In genomic region chr2:169750574-169751491, GRCm38 (mm10) we compare ENCODE assay signal across 9 mouse cellular contexts.
DNase-seq lines count a peak whose midpoint lies in the region; ATAC-seq and TF ChIP-seq lines count a peak whose summit lies in the region.
"Had no signal": no experiment of that assay in that cellular context is flagged by ENCODE, and none has a peak within 500 bp of the region (broad histone marks: within the 10 kb centered on the region; RNA-seq: fewer than 3 reads in every experiment).

No protein-coding gene starts in this region.

- no peak overlapping the region for H3K4me3 ChIP-seq in embryonic facial prominence, embryonic 13.5 days
- no peak overlapping the region for H3K4me3 ChIP-seq in heart, postnatal 0 days (ENCODE audit: low read depth, low read length)

- H3K4me2 ChIP-seq in embryonic facial prominence, embryonic 13.5 days = peak overlapping the region; percentile 15; the same call in 1 of the 2 replicates
- H3K4me2 ChIP-seq in heart, postnatal 0 days (ENCODE audit: low read depth, low read length) = peak overlapping the region; percentile 2; the same call in 1 of the 2 replicates

- H3K4me1 ChIP-seq in embryonic facial prominence, embryonic 13.5 days = peaks cover 36% of the 10 kb centered on the region
- H3K4me1 ChIP-seq in heart, postnatal 0 days (ENCODE audit: control insufficient read depth, insufficient read depth) = peaks cover 14% of the 10 kb centered on the region; the same call in 1 of the 2 replicates

- H3K27ac ChIP-seq in embryonic facial prominence, embryonic 13.5 days = peak overlapping the region; percentile 63
- H3K27ac ChIP-seq in heart, postnatal 0 days (ENCODE audit: low read depth) = peak overlapping the region; percentile 78
- H3K27ac ChIP-seq: liver, embryonic 14.5 days had no signal

- no peaks in the 10 kb centered on the region for H3K27me3 ChIP-seq in embryonic facial prominence, embryonic 13.5 days
- no peaks in the 10 kb centered on the region for H3K27me3 ChIP-seq in heart, postnatal 0 days (ENCODE audit: control insufficient read depth, insufficient read depth, low read length)

- peak; percentile 65 for DNase-seq in adrenal gland, postnatal 14 days
- DNase-seq in heart, postnatal 0 days (ENCODE audit: low spot score) = peak; percentile 25
- peak; percentile 36 to 61 for DNase-seq in kidney, postnatal 4 days
- DNase-seq in retina, adult 2 months (ENCODE audit: low read depth, low spot score) = peak; percentile 6
- no peak for DNase-seq in ovary, adult 18-20 months (ENCODE audit: low spot score)
- DNase-seq in cerebellum, adult 11 months = no peak
- DNase-seq in thymus, postnatal 25 days = no peak

- no peaks in the 10 kb centered on the region for H3K36me3 ChIP-seq in embryonic facial prominence, embryonic 13.5 days
- no peaks in the 10 kb centered on the region for H3K36me3 ChIP-seq in heart, postnatal 0 days (replicated peaks; ENCODE audit: control insufficient read depth, insufficient read depth, low read length)

- no peak for ATAC-seq in embryonic facial prominence, embryonic 13.5 days (ENCODE audit: insufficient number of reproducible peaks, insufficient read depth, low FRiP score, low TSS enrichment, low read depth)
- peak; percentile 48; the same call in 1 of the 2 replicates for ATAC-seq in heart, postnatal 0 days (ENCODE audit: insufficient read depth, low read depth)

- H3K9me3 ChIP-seq in embryonic facial prominence, embryonic 13.5 days = no peaks in the 10 kb centered on the region; the same call in 1 of the 2 replicates
- no peaks in the 10 kb centered on the region for H3K9me3 ChIP-seq in heart, postnatal 0 days (replicated peaks; ENCODE audit: control insufficient read depth, low read length)

- WGBS in embryonic facial prominence, embryonic 13.5 days = 20% methylated on average over 15 of the region's 15 CpGs
- WGBS in heart, postnatal 0 days = 23% methylated on average over 15 of the region's 15 CpGs

- H3K9ac ChIP-seq in embryonic facial prominence, embryonic 13.5 days = no peak overlapping the region
- H3K9ac ChIP-seq in heart, postnatal 0 days (replicated peaks; ENCODE audit: low read depth, low read length) = no peak overlapping the region
- H3K9ac ChIP-seq: liver, embryonic 14.5 days had no signal

- no peak for TF ChIP-seq CTCF in heart, postnatal 0 days (IDR thresholded peaks at IDR 0.05; ENCODE audit: low read depth)

- no peak for TF ChIP-seq EP300 in heart, postnatal 0 days (IDR thresholded peaks at IDR 0.05; ENCODE audit: low read depth)

Comparison
In these comparisons a context has a peak if more than half of its experiments do, and no peak if none do; other contexts are left out.
1. DNase-seq: peak in adrenal gland, postnatal 14 days (single experiment), heart, postnatal 0 days (single experiment), kidney, postnatal 4 days (2 of 2) and retina, adult 2 months (single experiment); none in ovary, adult 18-20 months (single experiment), cerebellum, adult 11 months (single experiment) and thymus, postnatal 25 days (single experiment).